In genomic region chr4:22490945-22491812, GRCm38 (mm10) we compare ENCODE assay signal across 8 mouse cellular contexts. TPM values are rescaled to one million over a fixed set of nuclear protein-coding genes. Genes with fewer than 3 reads are reported as not detected.
DNase-seq lines count a peak whose midpoint lies in the region; ATAC-seq lines count a peak whose summit lies in the region.

No protein-coding gene starts in this region.

- H3K27me3 ChIP-seq in hindbrain, embryonic 10.5 days (ENCODE audit: insufficient read depth, poor library complexity, severe bottlenecking) = peaks cover 74% of the 10 kb centered on the region
- H3K27me3 ChIP-seq in midbrain, embryonic 14.5 days (ENCODE audit: control insufficient read depth, insufficient read depth, low read length) = no peaks in the 10 kb centered on the region

- H3K4me2 ChIP-seq in midbrain, embryonic 14.5 days (ENCODE audit: low read length) = peak overlapping the region; percentile 98

- H3K9me3 ChIP-seq in hindbrain, embryonic 10.5 days = no peaks in the 10 kb centered on the region
- H3K9me3 ChIP-seq in midbrain, embryonic 14.5 days (ENCODE audit: control insufficient read depth, low read length) = no peaks in the 10 kb centered on the region

- H3K36me3 ChIP-seq in hindbrain, embryonic 10.5 days = no peaks in the 10 kb centered on the region
- no peaks in the 10 kb centered on the region for H3K36me3 ChIP-seq in midbrain, embryonic 14.5 days (ENCODE audit: control insufficient read depth, insufficient read depth, low read length)

- peak overlapping the region; percentile 82 for H3K4me3 ChIP-seq in hindbrain, embryonic 10.5 days
- H3K4me3 ChIP-seq in midbrain, embryonic 14.5 days (replicated peaks; ENCODE audit: low read depth, low read length) = peak overlapping the region; percentile 96

- peak overlapping the region; percentile 99 for H3K27ac ChIP-seq in hindbrain, embryonic 10.5 days
- H3K27ac ChIP-seq in midbrain, embryonic 14.5 days (replicated peaks; ENCODE audit: low read depth, low read length) = peak overlapping the region; percentile 100

- WGBS in hindbrain, embryonic 10.5 days = under 1% methylated on average over 40 of the region's 40 CpGs
- 1% methylated on average over 40 of the region's 40 CpGs for WGBS in midbrain, embryonic 14.5 days

- DNase-seq in heart, adult 11 months = peak; percentile 77
- no peak for DNase-seq in heart, adult 8-10 months (ENCODE audit: low spot score)
- peak; percentile 45 for DNase-seq in brain, adult 2 months (ENCODE audit: low read depth, low spot score)
- peak; percentile 87 for DNase-seq in hindbrain, embryonic 10.5 days (ENCODE audit: low spot score)
- DNase-seq in midbrain, embryonic 14.5 days = peak; percentile 87
- no peak for DNase-seq in ovary, postnatal 36 days (ENCODE audit: low spot score)
- no peak for DNase-seq in thymus, postnatal 36 days

- H3K9ac ChIP-seq in midbrain, embryonic 14.5 days (replicated peaks; ENCODE audit: low read length) = peak overlapping the region; percentile 76

- ATAC-seq in midbrain, embryonic 14.5 days (ENCODE audit: low FRiP score, low TSS enrichment) = peak; percentile 49
- no peak for ATAC-seq in CD4-positive, CD25-positive, alpha-beta regulatory T cell, adult 4 months

- peaks cover 52% of the 10 kb centered on the region for H3K4me1 ChIP-seq in hindbrain, embryonic 10.5 days (replicated peaks)
- 0 out of 2 replicates have a peak, but pooled peaks cover 3% of the 10 kb centered on the region for H3K4me1 ChIP-seq in midbrain, embryonic 14.5 days (ENCODE audit: control insufficient read depth, insufficient read depth, low read length)

RNA-seq across cellular contexts. Expression of gene Pou3f2, which starts 3.0 kb away (rescaled TPM):
- total RNA-seq in heart, adult 8-10 months (2022) = under 1 TPM in 1 of 4 experiments, not detected in 3; 0.03 TPM
- 44.0 and 45.4 TPM in 2 replicates for polyA plus RNA-seq in hindbrain, embryonic 10.5 days (2016; fragmentation: Nextera tagmentation; extraction: Ambion mirVana)
- 46.9 and 58.4 TPM in 2 replicates for polyA plus RNA-seq in midbrain, embryonic 14.5 days (2014; fragmentation: Nextera tagmentation; extraction: Ambion mirVana)
- under 1 TPM in 1 of 2 experiments, not detected in 1; 0.20 TPM for polyA plus RNA-seq in CD4-positive, CD25-positive, alpha-beta regulatory T cell, adult 4 months (2017; shearing (Covaris generic))

Comparison
In these comparisons a context has a peak if more than half of its experiments do, and no peak if none do; other contexts are left out.
1. DNase-seq: peak in heart, adult 11 months (single experiment), brain, adult 2 months (single experiment), hindbrain, embryonic 10.5 days (single experiment) and midbrain, embryonic 14.5 days (single experiment); none in heart, adult 8-10 months (single experiment), ovary, postnatal 36 days (single experiment) and thymus, postnatal 36 days (0 of 2).
2. RNA of gene Pou3f2, which starts 3.0 kb away (polyA plus RNA-seq): 46.9 to 58.4 TPM in midbrain, embryonic 14.5 days and 44.0 to 45.4 TPM in hindbrain, embryonic 10.5 days; 0.20 TPM in CD4-positive, CD25-positive, alpha-beta regulatory T cell, adult 4 months; every median in the first group is over 10 times any median in the second.